Mouse (Mus musculus): Measurements from ENCODE around the gene Irf1.

GRCm38 (mm10) chr11:53781964-53782363, 12.2 kb downstream of the Irf1 start:
- TF ChIP-seq CTCF (IDR thresholded peaks at IDR 0.05) (no peak), EP300 (IDR thresholded peaks at IDR 0.05) (no peak)
